Mouse (Mus musculus) layer of hippocampus, adult 11-12 months (tissue): ENCODE measurements around the gene Prcc.
"Not testable (repeated sequence)": the region's sequence is repeated elsewhere in the genome, so short reads cannot be mapped to it uniquely, and the experiment has no call there.

Experiments
- DNase-seq: peaks from one replicate; pipeline ENCODE4 v3.0.0; 2022; ENCODE audit warnings: low spot score

The Prcc gene

DNA sequence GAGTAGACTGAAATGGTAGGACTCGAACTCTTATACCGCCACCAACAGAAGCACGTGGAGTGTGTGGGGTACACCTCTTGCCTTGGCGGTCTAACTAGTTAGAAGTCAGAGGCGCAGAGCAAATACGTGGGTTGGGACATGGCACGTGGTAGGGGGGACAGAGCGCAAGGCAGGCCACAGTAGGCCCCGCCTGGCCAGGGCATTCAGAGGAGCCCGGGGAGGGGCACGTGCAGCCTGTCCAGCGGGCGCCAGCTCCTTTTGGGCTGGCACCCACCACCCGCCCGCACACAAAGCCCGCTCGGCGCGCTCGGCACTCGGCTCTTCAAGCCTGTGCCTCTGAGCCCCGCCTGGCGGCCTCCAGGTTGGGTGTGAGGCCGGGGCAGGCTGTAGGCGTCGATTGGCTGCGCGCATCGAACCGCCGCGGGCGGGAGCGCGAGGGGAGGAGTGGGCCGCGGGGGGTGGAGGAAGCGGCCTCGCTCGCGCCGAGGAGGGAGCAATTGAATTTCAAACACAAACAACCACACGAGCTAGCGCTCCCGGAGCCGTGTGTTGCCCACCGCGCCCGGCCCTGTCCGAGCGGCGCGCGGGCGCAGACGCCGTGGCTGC lies 20.6 kb upstream of the Prcc start, which contains the start of gene Hdgf:
Hdgf (plus strand) TSS at position 442 of the 606 bp plus-strand sequence.
- peak; percentile 93 for DNase-seq

DNA sequence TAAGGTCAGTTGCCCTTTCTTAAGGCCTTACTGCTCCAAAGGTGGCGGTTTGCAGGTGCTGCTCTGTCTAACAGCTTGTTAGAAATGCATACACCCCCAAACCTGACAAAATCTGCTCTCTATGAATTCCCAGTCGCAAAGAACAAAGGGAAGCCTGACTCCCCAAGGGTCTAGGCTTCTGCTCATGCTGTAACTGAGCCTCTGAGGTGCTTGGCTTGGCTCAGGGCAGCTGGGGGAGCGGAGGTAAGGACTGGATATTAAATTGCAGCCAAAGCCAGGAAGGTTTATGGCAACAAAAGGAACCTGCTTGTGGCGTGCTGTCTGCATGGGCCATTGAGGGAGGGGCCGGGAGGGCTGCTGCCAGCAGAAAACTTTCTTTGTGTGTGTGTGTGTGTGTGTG lies 18.4 kb upstream of the Prcc start:
- DNase-seq, result no peak

DNA sequence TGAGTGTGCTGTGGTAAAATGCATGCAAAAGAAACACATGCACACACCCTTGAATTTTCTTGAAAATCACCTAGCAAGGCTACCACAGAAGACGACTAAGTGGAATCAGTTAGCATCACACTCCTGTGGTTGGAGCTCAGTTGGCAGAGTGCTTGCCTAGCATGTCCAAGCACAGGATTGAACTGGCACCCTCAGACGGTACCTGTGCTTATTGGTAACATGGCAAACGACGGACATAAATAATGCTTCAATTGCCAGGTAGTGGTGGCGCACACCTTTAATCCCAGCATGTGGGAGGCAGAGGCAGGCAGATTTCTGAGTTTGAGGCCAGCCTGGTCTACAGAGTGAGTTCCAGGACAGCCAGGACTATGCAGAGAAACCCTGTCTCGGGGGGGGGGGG lies 16.6 kb upstream of the Prcc start:
- DNase-seq, result not testable (repeated sequence)

DNA sequence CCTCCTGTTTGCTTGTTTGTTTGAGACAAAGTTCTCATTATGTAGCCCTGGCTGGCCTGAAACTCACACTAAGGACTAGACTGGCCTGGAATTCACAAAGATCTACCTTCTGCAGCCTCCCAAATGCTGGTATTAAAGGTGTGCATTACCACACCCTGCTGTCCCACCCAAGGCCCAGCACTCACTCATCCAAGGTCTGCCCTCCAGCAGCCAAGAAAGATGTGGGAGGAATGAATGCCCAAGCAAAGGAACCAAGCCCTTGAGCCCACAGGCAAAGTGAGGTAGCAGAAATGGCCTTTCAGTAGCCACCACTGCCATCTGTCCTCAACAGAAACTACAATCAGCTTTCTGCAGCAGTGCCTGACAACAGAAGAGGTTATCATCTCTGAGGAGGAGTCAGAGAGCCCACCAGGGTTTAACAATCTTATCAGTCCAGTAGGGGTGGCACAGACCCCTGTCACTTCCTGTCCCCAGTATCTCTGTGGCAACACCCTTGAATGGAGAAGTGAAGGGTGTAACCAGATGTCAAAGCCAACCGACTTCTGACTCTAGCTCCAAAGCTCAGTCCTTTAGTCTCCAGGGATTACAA lies 15.7 kb upstream of the Prcc start:
- no peak for DNase-seq

DNA sequence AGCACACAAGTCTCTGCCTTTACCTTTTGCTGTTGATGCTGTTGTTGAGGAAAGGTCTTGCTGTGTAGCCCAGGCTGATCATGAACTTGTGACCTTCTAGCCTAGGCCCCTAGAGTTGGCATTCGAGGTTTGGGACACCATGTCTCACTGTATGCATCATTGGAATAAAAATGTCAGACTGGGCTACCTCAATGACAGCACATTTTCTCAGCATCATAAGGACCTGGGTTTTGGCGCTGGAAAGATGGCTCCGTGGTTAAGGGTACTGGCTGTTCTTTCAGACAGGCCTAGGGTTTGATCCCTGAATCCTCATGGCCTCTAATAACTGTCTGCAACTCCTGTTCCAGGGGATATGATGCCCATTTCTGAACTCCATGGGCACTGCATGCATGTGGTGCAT lies 14.4 kb upstream of the Prcc start:
- DNase-seq, result no peak

DNA sequence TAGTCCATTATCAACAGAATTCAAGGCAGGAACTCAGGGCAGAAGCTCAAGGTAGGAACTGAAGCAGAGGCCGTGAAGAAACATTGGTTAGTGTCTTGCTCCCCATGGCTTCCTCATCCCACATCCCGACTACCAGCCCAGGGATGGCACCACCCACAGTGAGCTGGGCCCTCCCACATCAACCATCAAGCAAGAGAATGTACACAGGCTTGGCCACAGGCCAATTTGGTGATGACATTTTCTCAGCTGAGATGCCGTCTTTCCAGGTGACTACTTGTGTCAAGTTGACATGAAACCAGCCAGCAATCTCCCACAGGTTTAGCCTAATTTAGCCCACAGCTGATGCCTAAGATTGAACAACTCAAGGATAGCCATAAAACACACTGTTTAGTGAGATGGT lies 13.9 kb upstream of the Prcc start:
- no peak for DNase-seq

DNA sequence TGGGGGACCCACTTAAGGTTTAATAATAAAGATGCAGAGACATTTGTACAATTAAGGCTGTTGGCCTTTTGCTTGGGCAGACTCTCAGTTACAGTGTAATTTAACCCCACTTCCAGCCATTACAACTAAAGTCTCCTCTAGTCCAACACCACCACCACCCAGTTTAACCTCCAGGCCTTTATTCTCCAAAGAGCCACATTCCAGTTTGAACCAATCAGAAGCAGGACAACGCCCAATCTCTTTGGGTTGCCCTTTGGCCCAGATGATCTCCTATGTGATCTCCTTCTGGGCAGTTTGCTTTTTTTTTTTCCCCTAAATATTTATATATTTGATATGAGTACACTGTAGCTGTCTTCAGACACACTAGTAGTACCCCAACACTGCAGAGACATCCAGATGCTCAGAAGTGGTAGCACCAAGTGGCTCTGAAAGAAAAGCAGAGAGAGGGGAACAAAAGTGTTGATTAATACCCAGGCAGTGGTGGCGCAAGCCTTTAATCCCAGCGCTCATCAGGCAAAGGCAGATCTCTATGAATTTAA lies 8.0 kb upstream of the Prcc start:
- DNase-seq, result no peak

DNA sequence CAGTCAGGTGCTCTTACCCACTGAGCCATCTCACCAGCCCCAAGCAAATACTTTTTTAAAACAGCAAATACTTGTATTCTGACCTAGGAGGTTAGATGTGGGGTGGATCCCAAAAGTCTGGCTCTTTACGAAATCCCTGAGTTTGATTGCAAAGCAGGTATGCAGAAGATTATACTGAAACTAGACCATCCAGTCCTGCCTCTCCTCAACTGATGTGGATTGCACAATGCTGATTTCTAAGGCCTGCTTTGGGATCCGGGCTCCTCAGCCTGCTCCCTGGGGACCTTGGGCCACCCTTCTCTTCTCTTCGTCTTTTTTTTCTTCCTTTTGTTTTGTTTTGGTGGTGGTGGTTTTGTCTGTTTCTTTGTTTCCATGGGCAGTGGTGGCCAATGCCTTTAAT lies 6.1 kb upstream of the Prcc start:
- no peak for DNase-seq

DNA sequence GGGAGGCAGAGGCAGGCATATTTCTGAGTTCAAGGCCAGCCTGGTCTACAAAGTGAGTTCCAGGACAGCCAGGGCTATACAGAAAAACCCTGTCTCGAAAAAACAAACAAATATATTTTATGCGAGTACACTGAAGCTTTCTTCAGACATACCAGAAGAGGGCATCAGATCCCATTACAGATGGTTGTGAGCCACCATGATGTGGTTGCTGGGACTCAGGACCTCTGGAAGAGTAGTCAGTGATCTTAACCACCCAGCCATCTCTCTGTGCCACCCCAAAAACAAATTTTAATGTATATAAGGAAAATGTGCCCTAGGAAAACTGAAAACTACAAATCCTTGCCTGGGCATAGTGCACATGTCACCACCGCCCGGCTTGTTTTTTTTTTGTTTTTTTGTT lies 2.0 kb upstream of the Prcc start:
- not testable (repeated sequence) for DNase-seq

DNA sequence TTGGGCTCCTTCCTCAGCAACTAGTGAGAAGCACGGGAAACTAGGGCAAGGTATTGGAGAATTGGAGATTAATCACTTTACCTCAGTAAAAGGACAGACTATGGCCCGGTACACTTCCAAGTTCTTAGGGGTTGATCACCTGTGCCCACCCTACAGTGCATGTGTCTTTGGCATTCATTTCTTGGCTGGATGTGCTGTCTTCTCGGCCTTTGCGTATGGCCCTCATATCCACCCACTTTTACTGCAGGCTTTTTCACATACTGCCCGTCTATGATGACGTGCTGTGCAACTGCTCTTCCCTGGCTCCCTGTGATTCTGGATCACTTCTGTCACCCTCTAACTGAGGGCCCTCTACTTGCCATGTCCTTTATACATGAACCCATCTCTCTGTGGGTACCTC lies 1.0 kb upstream of the Prcc start:
- peak; percentile 34 for DNase-seq

DNA sequence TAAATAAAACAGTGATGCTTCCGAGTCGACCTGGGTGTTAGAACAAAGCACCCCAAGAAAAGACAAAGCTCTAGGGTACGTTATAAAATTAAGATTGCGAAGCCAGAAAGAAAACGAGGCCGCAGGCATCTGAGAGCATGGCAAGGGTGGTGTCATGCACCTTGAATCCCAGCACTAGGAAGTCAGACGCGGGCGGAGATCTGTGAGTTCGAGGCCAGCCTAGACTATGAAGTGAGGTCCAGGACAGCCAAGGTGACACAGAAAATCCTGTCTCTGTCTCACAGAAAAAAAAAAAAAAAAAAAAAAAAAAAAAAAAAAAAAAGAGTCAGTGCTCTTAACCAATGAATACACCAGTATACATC lies 577 bp upstream of the Prcc start:
- no peak for DNase-seq

DNA sequence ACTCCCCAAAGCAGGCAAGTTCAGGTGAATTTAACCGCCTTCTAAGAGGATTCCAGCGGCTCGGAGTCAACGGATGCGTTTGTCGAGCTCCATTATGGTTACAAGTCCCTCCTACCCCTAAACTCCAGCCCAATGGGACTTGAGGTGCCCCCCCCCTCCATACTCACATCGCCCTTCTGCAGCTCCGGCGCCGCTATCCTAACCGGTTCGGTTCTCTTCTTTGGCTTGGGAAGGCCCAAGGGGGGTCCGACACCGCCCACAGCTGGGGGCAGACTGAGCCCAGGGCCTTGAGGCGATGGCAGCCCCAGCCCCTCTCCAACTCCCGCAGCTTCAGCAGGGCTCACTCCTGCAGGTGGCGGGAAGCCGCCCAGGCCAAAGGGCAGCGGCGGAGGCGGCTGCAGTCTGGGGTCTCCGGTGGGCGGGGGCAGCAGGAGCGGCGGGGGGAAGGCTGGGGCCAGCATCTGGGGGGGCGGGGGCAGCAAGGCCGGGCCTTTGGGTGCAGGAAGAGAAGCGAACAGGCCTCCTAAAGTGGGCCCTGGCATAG lies 628 bp downstream of the Prcc start:
- peak; percentile 42 for DNase-seq

DNA sequence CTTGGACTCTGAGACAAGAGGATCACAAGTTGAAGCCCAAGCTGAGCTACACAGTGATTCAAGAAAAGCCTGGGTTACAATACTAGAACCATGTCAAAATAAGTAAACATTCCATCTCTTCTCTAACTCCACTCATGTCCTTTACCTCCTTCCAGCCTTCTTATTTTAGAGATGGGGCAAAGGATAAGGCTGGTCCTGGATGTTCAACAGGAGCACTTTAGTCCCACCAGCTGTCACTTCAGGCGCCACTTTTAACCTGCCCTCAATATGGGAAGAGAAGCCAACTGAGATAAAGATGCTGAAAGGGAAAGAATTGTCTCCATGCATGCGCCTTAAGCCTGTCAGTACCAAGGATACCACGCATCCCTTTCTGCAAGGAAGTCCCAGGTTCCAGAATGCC lies 1.1 kb downstream of the Prcc start:
- DNase-seq, result no peak

DNA sequence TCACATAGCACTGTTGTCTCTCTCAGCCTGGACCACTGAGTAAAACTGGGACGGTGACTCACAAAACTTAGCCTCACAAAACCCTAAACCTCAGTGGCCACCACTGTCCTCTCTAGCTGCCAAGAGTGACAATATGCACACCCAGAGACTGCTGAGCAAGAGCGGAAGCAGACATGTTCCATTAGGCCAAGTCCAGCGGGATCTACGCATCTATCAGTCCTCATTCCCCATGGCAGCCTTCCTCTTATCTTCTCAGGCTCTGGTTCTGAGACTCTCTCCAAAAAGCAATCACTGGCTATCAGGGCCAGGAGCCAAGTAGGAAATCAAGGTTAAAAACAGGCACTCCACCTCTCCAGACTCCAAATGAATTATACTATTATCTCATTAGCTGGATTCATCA lies 7.7 kb downstream of the Prcc start:
- DNase-seq, result no peak

DNA sequence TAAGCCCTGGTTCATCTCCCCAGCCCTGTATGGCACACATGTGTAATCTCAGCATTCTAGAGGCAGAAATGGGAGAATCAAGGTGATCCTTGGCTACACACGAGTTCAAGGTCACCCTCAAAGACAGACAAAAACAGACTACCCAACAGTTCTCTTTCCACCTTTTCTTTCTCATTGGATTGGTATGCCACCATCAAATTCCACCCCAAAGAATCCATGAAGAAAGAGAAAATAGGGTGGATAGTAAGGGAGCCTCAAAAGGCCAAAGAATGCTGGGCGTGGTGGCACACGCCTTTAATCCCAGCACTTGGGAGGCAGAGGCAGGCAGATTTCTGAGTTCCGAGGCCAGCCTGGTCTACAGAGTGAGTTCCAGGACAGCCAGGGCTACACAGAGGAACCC lies 21.3 kb downstream of the Prcc start:
- not testable (repeated sequence) for DNase-seq

DNA sequence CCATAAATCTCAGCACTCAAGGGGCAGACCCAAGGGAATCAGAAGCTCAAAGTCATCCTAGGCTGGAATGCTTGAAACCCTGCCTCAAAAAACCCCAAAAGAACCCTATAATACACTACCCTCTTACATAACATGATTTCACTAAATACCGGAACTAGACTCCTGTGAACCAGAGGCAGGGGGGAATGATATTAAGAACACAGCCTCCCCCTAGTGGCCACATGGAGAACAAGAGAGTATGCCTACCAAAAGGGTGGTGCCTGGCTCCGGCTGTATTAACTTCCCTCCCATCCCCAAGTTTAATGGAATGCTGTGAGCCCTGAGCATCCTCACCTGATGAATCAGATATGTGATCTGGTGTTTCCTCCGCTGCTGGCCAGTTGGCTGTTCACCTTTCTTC lies 25.6 kb downstream of the Prcc start:
- DNase-seq, result peak; percentile 77

DNA sequence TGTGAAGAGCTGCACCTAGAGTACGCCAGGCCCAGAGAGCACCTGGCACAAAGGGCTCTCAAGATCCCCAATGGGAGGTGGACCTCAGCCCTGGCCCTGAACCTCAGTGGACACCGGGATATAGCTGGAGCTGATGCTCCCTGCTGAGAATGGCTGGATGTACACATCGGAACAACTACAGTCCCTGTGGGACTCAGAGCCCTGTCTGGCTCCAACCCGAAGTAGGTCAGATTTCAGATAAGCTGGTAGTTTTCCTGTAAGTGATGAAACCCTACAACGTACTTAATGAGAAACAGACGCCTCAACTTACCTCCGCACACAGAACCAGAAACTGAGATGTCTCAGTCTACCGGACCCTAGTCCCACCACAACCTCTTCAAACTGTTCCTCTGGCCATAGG lies 27.7 kb downstream of the Prcc start:
- no peak for DNase-seq

DNA sequence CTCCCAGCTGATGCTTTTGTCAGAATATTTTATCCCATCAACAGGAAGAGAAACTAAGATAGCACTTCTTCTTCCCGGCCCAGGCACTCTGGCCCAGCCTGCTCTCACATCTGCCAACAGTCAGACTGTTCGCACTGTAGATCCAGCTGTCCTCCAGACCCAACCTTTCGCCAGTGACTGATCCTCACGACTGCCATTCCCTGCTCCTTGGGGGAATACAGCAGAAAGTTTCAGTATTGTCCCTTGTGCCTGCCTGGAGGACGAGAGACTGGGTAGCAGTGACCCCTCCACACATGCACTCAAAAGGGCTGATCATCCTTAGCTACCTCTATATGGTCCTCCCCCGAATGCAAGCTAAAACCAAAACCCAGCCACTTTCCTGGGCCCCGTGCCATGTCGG lies 29.5 kb downstream of the Prcc start:
- DNase-seq, result no peak

DNA sequence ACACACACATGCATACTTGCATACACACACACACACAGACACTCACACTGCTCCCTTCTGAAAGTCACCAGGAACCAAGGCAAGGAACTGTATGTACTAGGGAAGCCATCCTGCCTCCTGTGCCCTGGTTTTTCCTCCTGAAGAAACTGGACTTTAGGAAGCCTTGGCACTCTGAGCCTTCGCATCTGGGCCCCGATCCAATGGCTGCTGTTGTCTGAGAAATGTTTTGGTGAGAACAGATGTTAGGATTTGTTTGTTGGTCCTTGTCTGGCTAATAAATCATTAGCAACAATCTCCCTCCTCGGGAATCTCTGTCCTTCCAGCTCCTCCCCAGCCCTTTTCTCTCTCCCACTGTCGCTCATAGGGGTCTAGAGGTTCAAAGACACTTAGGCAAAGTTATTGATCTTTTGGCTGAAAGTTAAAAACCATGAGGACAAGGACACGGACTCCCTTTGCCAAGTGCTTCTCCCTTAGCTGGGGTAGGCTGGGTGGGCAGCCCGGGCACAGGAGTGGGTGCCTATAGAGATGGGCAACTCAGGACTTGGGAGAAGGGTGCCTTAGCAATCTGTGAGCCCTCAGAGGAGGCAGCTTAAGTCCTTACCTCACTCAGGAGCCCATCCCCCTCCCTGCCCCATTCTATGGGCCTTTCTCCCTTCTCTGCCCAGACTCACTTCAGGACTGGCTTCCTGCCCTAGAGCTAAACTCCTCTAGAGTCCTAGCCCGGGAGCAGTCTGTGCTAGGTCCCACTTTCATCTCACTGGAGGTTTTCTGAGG lies 30.4 kb downstream of the Prcc start:
- no peak for DNase-seq

DNA sequence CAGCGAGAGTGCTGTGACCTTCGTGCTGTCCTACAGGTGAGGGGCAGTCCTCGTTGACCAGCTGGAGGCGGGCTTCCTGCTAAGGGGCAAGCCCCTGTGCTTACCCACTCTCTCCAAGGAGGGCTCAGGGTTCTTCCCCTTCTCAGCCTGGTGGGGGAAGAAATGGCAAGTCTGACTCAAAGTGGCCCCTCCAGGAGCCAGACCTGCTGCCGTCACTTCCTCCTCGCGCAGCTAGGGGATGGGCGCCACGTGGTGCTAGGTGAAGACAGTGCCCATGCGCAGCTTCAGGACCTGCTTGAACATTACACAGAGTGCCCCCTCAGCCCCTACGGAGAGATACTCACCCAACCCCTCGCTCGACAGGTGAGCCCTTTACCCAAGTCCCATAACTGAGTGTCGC lies 36.3 kb downstream of the Prcc start:
- no peak for DNase-seq

DNA sequence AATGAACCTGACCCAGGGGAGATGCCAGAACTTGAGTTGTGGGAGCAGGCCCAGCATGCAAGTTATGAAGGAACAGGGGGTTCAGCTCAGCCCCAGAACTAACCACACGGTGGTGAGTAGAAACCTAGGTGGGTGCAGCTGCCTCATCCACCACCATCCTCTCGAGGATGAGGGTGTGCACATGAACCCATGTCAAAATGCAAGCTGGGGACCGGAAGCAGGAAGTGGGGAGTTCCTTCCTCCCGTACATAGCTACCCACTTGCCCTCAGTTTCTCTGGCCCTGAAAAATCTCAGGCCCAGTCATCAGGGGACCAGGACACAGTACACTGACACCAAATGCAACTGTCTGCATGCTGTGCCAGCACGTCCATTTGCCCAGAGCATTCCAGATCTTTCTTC lies 37.7 kb downstream of the Prcc start:
- DNase-seq, result no peak

DNA sequence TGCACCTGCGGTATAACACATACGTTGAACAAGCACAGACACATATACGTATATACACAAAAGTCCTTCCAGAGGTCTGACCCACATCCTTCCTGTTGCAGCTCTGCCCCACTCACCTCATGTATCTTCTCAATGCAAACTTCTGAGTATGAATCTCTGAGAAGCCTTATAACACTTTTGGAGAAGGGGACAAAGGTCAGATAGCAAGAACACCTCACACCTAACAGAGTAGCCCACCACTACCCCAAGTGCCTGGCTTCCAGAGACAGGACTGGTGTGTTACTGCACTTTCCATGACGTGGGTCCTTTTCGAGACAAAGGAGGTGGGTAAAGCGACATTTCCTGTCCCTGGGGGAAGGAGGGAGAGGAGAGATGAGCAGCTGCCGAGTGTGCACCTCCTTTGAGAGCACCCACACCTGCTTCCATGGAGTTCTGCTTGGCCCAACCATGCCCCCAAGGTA lies 38.7 kb downstream of the Prcc start, which contains the start of gene Sh2d2a:
Sh2d2a (plus strand) TSS at position 106 of the 461 bp plus-strand sequence.
- no peak for DNase-seq

DNA sequence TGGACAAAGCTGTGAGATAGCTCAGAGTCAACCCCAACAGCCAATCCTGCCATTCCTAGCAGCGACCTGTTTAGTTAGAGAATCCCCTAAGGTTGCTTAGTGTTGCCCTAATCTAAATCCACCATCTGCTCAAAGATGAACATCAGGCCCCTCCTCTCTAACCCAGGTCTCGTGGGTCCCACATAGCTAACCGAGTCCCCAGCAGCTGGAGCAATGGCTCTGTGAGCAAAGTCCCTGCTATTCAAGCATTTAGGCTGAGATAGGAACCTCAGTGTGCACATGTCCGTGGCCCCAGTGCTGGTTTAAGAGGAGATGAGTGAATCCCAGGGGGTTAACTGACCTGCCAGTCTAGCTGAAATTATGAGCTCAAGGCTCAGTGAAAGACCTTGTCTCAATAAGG lies 39.2 kb downstream of the Prcc start:
- DNase-seq, result no peak
